Mouse (Mus musculus) heart, postnatal 0 days (tissue): ENCODE results near the gene Pold4.
"Not testable (repeated sequence)": the region's sequence is repeated elsewhere in the genome, so short reads cannot be mapped to it uniquely, and the experiment has no call there.

Experiments used
- CTCF ChIP-seq: IDR thresholded peaks from 2 replicates; pipeline ENCODE4 v1.5.1; 2016; ENCODE audit warnings: antibody characterized with exemption, control low read depth, low read depth
- EP300 ChIP-seq: IDR thresholded peaks from 2 replicates; pipeline ENCODE4 v1.6.1; 2016; ENCODE audit warnings: antibody characterized with exemption, low read depth

GRCm38 (mm10) chr19:4248683-4249082 is 17.0 kb downstream of the Pold4 start:
- not testable (repeated sequence) for TF ChIP-seq CTCF, EP300
